Mouse (Mus musculus) kidney, postnatal 0 days (tissue): ENCODE measurements around the gene Rpl10. TPM values are rescaled to one million over a fixed set of nuclear protein-coding genes. Genes with fewer than 3 reads are reported as not detected.
A peak's percentile ranks its signal among the peaks of the same experiment; 100 is the strongest.

Source experiments
- ATAC-seq: fragments of 200-750 bp; cut with Nextera tagmentation; replicated peaks from 2 replicates; pipeline ENCODE4 v1.8.0; 2017; ENCODE audit warnings: low read depth, moderate number of reproducible peaks, moderate TSS enrichment, moderate library complexity; ENCODE audit not compliant: low FRiP score
- DNase-seq: peaks from one replicate; pipeline ENCODE4 v3.0.0-alpha.2; 2016; ENCODE audit warnings: low spot score
- H3K27ac ChIP-seq: fragments of 300-500 bp; sonication (generic); 2 replicates; pipeline ENCODE4 v1.5.1; 2014; ENCODE audit warnings: mild to moderate bottlenecking
- H3K27me3 ChIP-seq: fragments of 300-500 bp; sonication (generic); 2 replicates; pipeline ENCODE4 v1.6.1; 2014; ENCODE audit warnings: low read length, mixed read lengths; ENCODE audit not compliant: insufficient read depth
- H3K36me3 ChIP-seq: fragments of 300-500 bp; sonication (generic); 2 replicates; pipeline ENCODE4 v1.6.1; 2014; ENCODE audit warnings: low read length, mixed read lengths; ENCODE audit not compliant: insufficient read depth
- H3K4me1 ChIP-seq: fragments of 300-500 bp; sonication (generic); replicated peaks from 2 replicates; pipeline ENCODE4 v1.6.1; 2014; ENCODE audit warnings: antibody characterized with exemption, low read length, mixed read lengths; ENCODE audit not compliant: insufficient read depth
- H3K4me2 ChIP-seq: fragments of 300-500 bp; sonication (generic); 2 replicates; pipeline ENCODE4 v1.6.1; 2014; ENCODE audit warnings: mild to moderate bottlenecking, low read length, moderate library complexity, mixed read lengths
- H3K4me3 ChIP-seq: fragments of 300-500 bp; sonication (generic); replicated peaks from 2 replicates; pipeline ENCODE4 v1.5.1; 2014; ENCODE audit warnings: low read depth, low read length
- H3K9ac ChIP-seq: fragments of 300-500 bp; sonication (generic); 2 replicates; pipeline ENCODE4 v1.6.1; 2014; ENCODE audit warnings: low read depth, low read length
- H3K9me3 ChIP-seq: fragments of 300-500 bp; sonication (generic); replicated peaks from 2 replicates; pipeline ENCODE4 v1.6.1; 2016; ENCODE audit warnings: low read length, inconsistent platforms, mixed read lengths
- CTCF ChIP-seq: IDR thresholded peaks from 2 replicates; pipeline ENCODE4 v1.5.1; 2016; ENCODE audit warnings: antibody characterized with exemption, low read depth, mild to moderate bottlenecking, moderate library complexity
- WGBS: fragments of 180-500 bp; shearing (Covaris S2); extraction: QIAGEN DNeasy Blood & Tissue Kit; methylation state at CpG from one replicate; pipeline ENCODE4 v1.1.7; 2014; 5-methylcytosine and 5-hydroxymethylcytosine counted together
- polyA plus RNA-seq: library from polyadenylated mRNA; unstranded; fragments of >200 nt; fragmentation: Nextera tagmentation; extraction: Ambion mirVana; gene quantifications from 2 replicates; pipeline ENCODE4 v1.2.1, GENCODE M21; 2015

The Rpl10 gene
- polyA plus RNA-seq = 860 and 883 TPM in 2 replicates

- peak; percentile 96 for DNase-seq
- ATAC-seq = peak; percentile 95
- Histone ChIP-seq H3K4me3 (peak within 1 kb of the TSS; percentile 50), H3K36me3 (no peaks in the 10 kb centered on the region), H3K27ac (peak within 1 kb of the TSS; percentile 92), H3K4me2 (peak within 1 kb of the TSS; percentile 56), H3K9me3 (no peaks in the 10 kb centered on the region), H3K9ac (peak within 1 kb of the TSS; percentile 71), H3K27me3 (no peaks in the 10 kb centered on the region), H3K4me1 (no peaks in the 10 kb centered on the region)
- 25% methylated on average over 42 of the region's 42 CpGs for WGBS
- TF ChIP-seq CTCF = peak; percentile 62
Observed at GRCm38 (mm10) chrX:74270062-74270901, at the start of gene Rpl10. Gene Rpl10, plus strand, starts transcription at chrX:74270812.

- H3K27me3 ChIP-seq = no peaks in the 10 kb centered on the region
- ATAC-seq (no peak), DNase-seq (no peak)
- 52% methylated on average over 1 of the region's 1 CpGs for WGBS
- H3K27ac ChIP-seq = no peak overlapping the region
- H3K4me1 ChIP-seq = no peaks in the 10 kb centered on the region
- no peak overlapping the region for H3K4me2 ChIP-seq
- no peak overlapping the region for H3K4me3 ChIP-seq
- H3K9me3 ChIP-seq = no peaks in the 10 kb centered on the region
- no peak overlapping the region for H3K9ac ChIP-seq
- peaks cover 46% of the 10 kb centered on the region for H3K36me3 ChIP-seq
- TF ChIP-seq CTCF = no peak
Observed at GRCm38 (mm10) chrX:74230038-74230437, 40.6 kb upstream of the Rpl10 start.

- Histone ChIP-seq H3K9ac (no peak overlapping the region), H3K4me3 (no peak overlapping the region), H3K9me3 (no peaks in the 10 kb centered on the region), H3K27ac (no peak overlapping the region), H3K4me1 (no peaks in the 10 kb centered on the region), H3K36me3 (peaks cover 46% of the 10 kb centered on the region), H3K27me3 (no peaks in the 10 kb centered on the region), H3K4me2 (no peak overlapping the region)
- no peak for ATAC-seq
- WGBS = 91% methylated on average over 5 of the region's 5 CpGs
- DNase-seq = no peak
- TF ChIP-seq CTCF = no peak
Observed at GRCm38 (mm10) chrX:74233196-74233595, 37.4 kb upstream of the Rpl10 start.

DNA sequence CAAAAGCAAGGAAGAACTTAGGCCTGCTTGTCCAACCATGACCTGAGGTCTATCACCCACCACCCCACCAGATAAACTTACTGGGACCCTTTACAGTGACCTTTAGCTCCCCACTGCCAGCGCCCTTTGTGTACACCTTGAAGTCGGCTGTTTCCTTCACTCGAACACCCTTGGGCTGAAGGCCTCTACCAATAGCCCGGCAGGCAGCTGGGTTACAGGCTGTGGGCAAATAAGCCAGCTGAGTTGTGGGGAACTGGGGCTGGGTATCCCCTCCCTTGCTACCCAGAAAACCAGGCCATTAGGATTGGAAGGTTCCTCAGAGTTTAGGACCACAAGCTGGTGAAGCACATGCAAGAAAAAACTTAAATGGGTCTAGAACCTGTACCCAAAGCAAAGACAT lies 30.3 kb upstream of the Rpl10 start:
- no peaks in the 10 kb centered on the region for H3K4me1 ChIP-seq
- no peak overlapping the region for H3K27ac ChIP-seq
- DNase-seq = no peak
- no peaks in the 10 kb centered on the region for H3K9me3 ChIP-seq
- H3K27me3 ChIP-seq = no peaks in the 10 kb centered on the region
- no peak overlapping the region for H3K9ac ChIP-seq
- H3K4me3 ChIP-seq = no peak overlapping the region
- peaks cover 35% of the 10 kb centered on the region for H3K36me3 ChIP-seq
- no peak for ATAC-seq
- no peak for TF ChIP-seq CTCF
- 82% methylated on average over 4 of the region's 4 CpGs for WGBS
- H3K4me2 ChIP-seq = no peak overlapping the region

DNA sequence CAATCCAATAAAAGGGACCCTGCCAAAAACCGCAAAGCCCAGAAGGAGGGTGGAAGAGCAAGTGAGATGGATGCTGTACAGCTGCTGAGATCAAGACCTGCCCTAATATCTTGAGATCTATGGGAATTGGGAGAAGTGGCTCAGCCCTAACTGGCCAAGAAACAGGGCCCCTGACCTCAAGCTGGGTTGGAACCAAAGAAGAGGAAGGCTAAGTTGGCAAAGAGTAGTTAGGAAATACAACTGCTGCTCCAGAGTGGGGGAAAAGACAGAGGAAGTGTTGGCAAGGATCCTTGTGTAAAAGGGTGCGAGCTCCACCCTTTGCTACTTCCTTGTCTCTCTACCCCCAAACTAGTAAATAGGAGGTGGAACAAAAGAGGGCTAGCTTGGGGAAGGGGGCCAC lies 27.2 kb upstream of the Rpl10 start:
- no peak overlapping the region for H3K9ac ChIP-seq
- no peak for TF ChIP-seq CTCF
- peak overlapping the region; percentile 46 for H3K4me3 ChIP-seq
- no peak for DNase-seq
- H3K4me2 ChIP-seq = peak overlapping the region; percentile 58
- no peaks in the 10 kb centered on the region for H3K9me3 ChIP-seq
- H3K27me3 ChIP-seq = no peaks in the 10 kb centered on the region
- H3K27ac ChIP-seq = peak overlapping the region; percentile 25; the same call in 1 of the 2 replicates
- 71% methylated on average over 2 of the region's 2 CpGs for WGBS
- no peak for ATAC-seq
- peaks cover 26% of the 10 kb centered on the region for H3K36me3 ChIP-seq
- no peaks in the 10 kb centered on the region for H3K4me1 ChIP-seq

DNA sequence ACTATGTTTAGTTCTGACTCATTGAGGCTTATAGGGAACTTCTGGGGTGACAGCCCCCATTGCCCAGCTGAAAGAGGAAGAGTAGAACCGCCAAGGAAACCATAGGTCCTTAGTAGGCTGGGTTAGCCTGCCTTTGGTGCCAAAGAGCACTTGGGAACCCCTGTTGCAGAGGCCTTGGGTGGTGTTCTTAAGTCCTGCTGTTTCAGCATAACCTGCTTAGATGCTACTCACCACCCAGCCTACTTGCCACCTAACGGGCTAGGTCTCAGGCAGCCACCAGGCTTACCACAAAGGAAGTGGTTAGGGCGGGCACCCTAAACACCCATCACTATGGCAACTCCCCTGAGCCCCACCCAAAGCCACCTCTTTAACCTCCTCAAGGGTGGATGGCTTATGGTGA lies 26.8 kb upstream of the Rpl10 start:
- DNase-seq (no peak), ATAC-seq (no peak)
- Histone ChIP-seq H3K4me1 (no peaks in the 10 kb centered on the region), H3K4me3 (peak overlapping the region; percentile 46), H3K27me3 (no peaks in the 10 kb centered on the region), H3K9ac (no peak overlapping the region; the same call in 1 of the 2 replicates), H3K27ac (peak overlapping the region; percentile 25; the same call in 1 of the 2 replicates), H3K36me3 (peaks cover 26% of the 10 kb centered on the region), H3K4me2 (peak overlapping the region; percentile 58), H3K9me3 (no peaks in the 10 kb centered on the region)
- WGBS = 56% methylated on average over 3 of the region's 3 CpGs
- TF ChIP-seq CTCF = no peak
